Mouse (Mus musculus) hindbrain, embryonic 15.5 days (tissue): ENCODE data around the gene Fgr. TPM values are rescaled to one million over a fixed set of nuclear protein-coding genes. Genes with fewer than 3 reads are reported as not detected.
"Not testable (repeated sequence)": the region's sequence is repeated elsewhere in the genome, so short reads cannot be mapped to it uniquely, and the experiment has no call there.

Experiments
- ATAC-seq: fragments of 200-750 bp; cut with Nextera tagmentation; 2 replicates; pipeline ENCODE4 v1.8.0; 2017; ENCODE audit warnings: low read depth, moderate number of reproducible peaks, moderate TSS enrichment; ENCODE audit not compliant: low FRiP score
- H3K27ac ChIP-seq: fragments of 300-500 bp; sonication (generic); replicated peaks from 2 replicates; pipeline ENCODE4 v1.5.1; 2015; ENCODE audit warnings: mild to moderate bottlenecking, inconsistent platforms
- H3K27me3 ChIP-seq: fragments of 300-500 bp; sonication (generic); 2 replicates; pipeline ENCODE4 v1.6.1; 2015; ENCODE audit warnings: control low read depth, inconsistent platforms
- H3K36me3 ChIP-seq: fragments of 300-500 bp; sonication (generic); 2 replicates; pipeline ENCODE4 v1.6.1; 2015; ENCODE audit warnings: control low read depth, inconsistent platforms
- H3K4me1 ChIP-seq: fragments of 300-500 bp; sonication (generic); replicated peaks from 2 replicates; pipeline ENCODE4 v1.6.1; 2015; ENCODE audit warnings: control low read depth, inconsistent platforms
- H3K4me2 ChIP-seq: fragments of 300-500 bp; sonication (generic); 2 replicates; pipeline ENCODE4 v1.6.1; 2015; ENCODE audit warnings: moderate library complexity, mild to moderate bottlenecking, inconsistent platforms
- H3K4me3 ChIP-seq: fragments of 300-500 bp; sonication (generic); 2 replicates; pipeline ENCODE4 v1.5.1; 2015; ENCODE audit warnings: mild to moderate bottlenecking, inconsistent platforms
- H3K9ac ChIP-seq: fragments of 300-500 bp; sonication (generic); 2 replicates; pipeline ENCODE4 v1.6.1; 2015; ENCODE audit warnings: inconsistent platforms
- H3K9me3 ChIP-seq: fragments of 300-500 bp; sonication (generic); 2 replicates; pipeline ENCODE4 v1.6.1; 2016; ENCODE audit warnings: control low read depth, inconsistent platforms
- WGBS: fragments of 180-500 bp; shearing (Covaris S2); methylation state at CpG from one replicate; pipeline ENCODE4 v1.1.7; 2015; 5-methylcytosine and 5-hydroxymethylcytosine counted together
- polyA plus RNA-seq: library from polyadenylated mRNA; unstranded; fragments of >200 nt; fragmentation: Nextera tagmentation; extraction: Ambion mirVana; gene quantifications from 2 replicates; pipeline ENCODE4 v1.2.1, GENCODE M21; 2015

Gene Fgr
- polyA plus RNA-seq, 1 experiment from 2014 or later = 0.21 TPM

- no peak for ATAC-seq
Observed at GRCm38 (mm10) chr4:133003316-133004018, 29.6 kb downstream of the Fgr start.

GRCm38 (mm10) chr4:133005233-133005632 lies 31.3 kb downstream of the Fgr start:
- H3K4me3 ChIP-seq = no peak overlapping the region
- H3K4me1 ChIP-seq = peaks cover 20% of the 10 kb centered on the region
- H3K4me2 ChIP-seq = no peak overlapping the region
- no peak overlapping the region for H3K27ac ChIP-seq
- H3K9ac ChIP-seq = no peak overlapping the region
- H3K27me3 ChIP-seq = peaks cover 6% of the 10 kb centered on the region; the same call in 1 of the 2 replicates
- H3K9me3 ChIP-seq = no peaks in the 10 kb centered on the region
- ATAC-seq = no peak
- H3K36me3 ChIP-seq = no peaks in the 10 kb centered on the region
- 6% methylated on average over 3 of the region's 3 CpGs for WGBS

More at GRCm38 (mm10) chr4:133003316-133004018, 29.6 kb downstream of the Fgr start:
- Histone ChIP-seq H3K4me3 (no peak overlapping the region), H3K27me3 (no peaks in the 10 kb centered on the region), H3K9ac (no peak overlapping the region), H3K36me3 (no peaks in the 10 kb centered on the region), H3K9me3 (no peaks in the 10 kb centered on the region), H3K27ac (peak overlapping the region; percentile 46; the same call in 1 of the 2 replicates), H3K4me1 (peaks cover 18% of the 10 kb centered on the region), H3K4me2 (no peak overlapping the region)
- 42% methylated on average over 21 of the region's 21 CpGs for WGBS

- 65% methylated on average over 6 of the region's 6 CpGs for WGBS
- not testable (repeated sequence) for ATAC-seq
Observed at GRCm38 (mm10) chr4:133005885-133006451, 32.1 kb downstream of the Fgr start.

GRCm38 (mm10) chr4:133007513-133008380 lies 33.9 kb downstream of the Fgr start:
- ATAC-seq = no peak
- Histone ChIP-seq H3K4me2 (no peak overlapping the region), H3K9ac (no peak overlapping the region), H3K9me3 (no peaks in the 10 kb centered on the region), H3K27ac (no peak overlapping the region), H3K4me1 (peaks cover 28% of the 10 kb centered on the region), H3K27me3 (peaks cover 10% of the 10 kb centered on the region), H3K4me3 (no peak overlapping the region), H3K36me3 (no peaks in the 10 kb centered on the region)
- WGBS = 38% methylated on average over 15 of the region's 15 CpGs

More at GRCm38 (mm10) chr4:133005885-133006451, 32.1 kb downstream of the Fgr start:
- H3K27ac ChIP-seq, H3K4me2 ChIP-seq, H3K4me3 ChIP-seq, H3K9ac ChIP-seq, H3K9me3 ChIP-seq, H3K36me3 ChIP-seq: not testable (repeated sequence)
- Histone ChIP-seq H3K4me1 (peaks cover 27% of the 10 kb centered on the region), H3K27me3 (peaks cover 10% of the 10 kb centered on the region)

- Histone ChIP-seq H3K4me1 (peaks cover 27% of the 10 kb centered on the region), H3K36me3 (no peaks in the 10 kb centered on the region), H3K27me3 (peaks cover 10% of the 10 kb centered on the region), H3K4me2 (no peak overlapping the region), H3K9ac (no peak overlapping the region), H3K27ac (no peak overlapping the region), H3K4me3 (no peak overlapping the region), H3K9me3 (no peaks in the 10 kb centered on the region)
- 2% methylated on average over 4 of the region's 4 CpGs for WGBS
- ATAC-seq = no peak
Observed at GRCm38 (mm10) chr4:133009131-133009530, 35.2 kb downstream of the Fgr start.

GRCm38 (mm10) chr4:133009676-133010075 lies 35.8 kb downstream of the Fgr start:
- Histone ChIP-seq H3K36me3 (no peaks in the 10 kb centered on the region), H3K9me3 (no peaks in the 10 kb centered on the region), H3K27me3 (peaks cover 10% of the 10 kb centered on the region), H3K4me2 (no peak overlapping the region), H3K4me3 (no peak overlapping the region), H3K27ac (no peak overlapping the region), H3K9ac (no peak overlapping the region), H3K4me1 (peaks cover 33% of the 10 kb centered on the region)
- 65% methylated on average over 5 of the region's 5 CpGs for WGBS
- ATAC-seq = no peak

GRCm38 (mm10) chr4:133010611-133011010 lies 36.7 kb downstream of the Fgr start:
- Histone ChIP-seq H3K9me3 (no peaks in the 10 kb centered on the region), H3K4me2 (peak overlapping the region; percentile 95), H3K4me3 (peak overlapping the region; percentile 99), H3K27ac (0 out of 2 replicates have a peak overlapping the region, but pooled peaks have one; percentile 98), H3K4me1 (peaks cover 39% of the 10 kb centered on the region), H3K36me3 (no peaks in the 10 kb centered on the region), H3K27me3 (peaks cover 10% of the 10 kb centered on the region), H3K9ac (no peak overlapping the region)
- under 1% methylated on average over 17 of the region's 17 CpGs for WGBS
- ATAC-seq = no peak

GRCm38 (mm10) chr4:133011028-133011820 lies 37.3 kb downstream of the Fgr start, which contains the start of gene Ahdc1:
Gene Ahdc1 (plus strand): TSS chr4:133011260.
- peak; percentile 85 for ATAC-seq
- WGBS = under 1% methylated on average over 66 of the region's 66 CpGs
- H3K27ac ChIP-seq = peak within 1 kb of the TSS; percentile 98

GRCm38 (mm10) chr4:133011821-133012775 lies 38.2 kb downstream of the Fgr start:
- H3K9ac ChIP-seq = peak overlapping the region; percentile 98
- H3K4me1 ChIP-seq = peaks cover 54% of the 10 kb centered on the region
- H3K4me2 ChIP-seq = peak overlapping the region; percentile 95
- peak overlapping the region; percentile 99 for H3K4me3 ChIP-seq
- H3K9me3 ChIP-seq = no peaks in the 10 kb centered on the region
- WGBS = under 1% methylated on average over 60 of the region's 84 CpGs
- peaks cover 10% of the 10 kb centered on the region for H3K27me3 ChIP-seq
- peak overlapping the region; percentile 98 for H3K27ac ChIP-seq
- no peaks in the 10 kb centered on the region for H3K36me3 ChIP-seq
- ATAC-seq = no peak

More at GRCm38 (mm10) chr4:133011028-133011820, 37.3 kb downstream of the Fgr start, which contains the start of gene Ahdc1:
- Histone ChIP-seq H3K4me3 (peak within 1 kb of the TSS; percentile 99), H3K9ac (peak within 1 kb of the TSS; percentile 98), H3K9me3 (no peaks in the 10 kb centered on the region), H3K36me3 (no peaks in the 10 kb centered on the region), H3K4me2 (peak within 1 kb of the TSS; percentile 95), H3K4me1 (peaks cover 46% of the 10 kb centered on the region), H3K27me3 (peaks cover 10% of the 10 kb centered on the region)

GRCm38 (mm10) chr4:133012776-133013265 lies 38.9 kb downstream of the Fgr start:
- peaks cover 10% of the 10 kb centered on the region for H3K27me3 ChIP-seq

More at GRCm38 (mm10) chr4:133012776-133013265, 38.9 kb downstream of the Fgr start:
- Histone ChIP-seq H3K4me1 (peaks cover 62% of the 10 kb centered on the region), H3K9ac (peak overlapping the region; percentile 98), H3K27ac (peak overlapping the region; percentile 98), H3K4me2 (peak overlapping the region; percentile 95), H3K36me3 (no peaks in the 10 kb centered on the region), H3K9me3 (no peaks in the 10 kb centered on the region), H3K4me3 (peak overlapping the region; percentile 99)
- peak; percentile 4; the same call in 1 of the 2 replicates for ATAC-seq
- WGBS = under 1% methylated on average over 15 of the region's 17 CpGs
